Mouse (Mus musculus) cerebellum, adult 2 months (tissue): Measurements from ENCODE around the gene Cdc14a.

ENCODE experiments used
- CTCF ChIP-seq: fragments of 200-500 bp; IDR thresholded peaks from 2 replicates; pipeline ENCODE4 v1.5.1; 2011; ENCODE audit warnings: low read depth, mild to moderate bottlenecking, control low read depth, low read length, moderate library complexity, borderline replicate concordance; ENCODE audit not compliant: insufficient read depth
- POLR2A ChIP-seq: fragments of 200-500 bp; IDR thresholded peaks from 2 replicates; pipeline ENCODE4 v1.6.1; 2011; ENCODE audit warnings: low read length, control low read depth, borderline replicate concordance; ENCODE audit not compliant: insufficient read depth

GRCm38 (mm10) chr3:116357180-116357579 is 66.7 kb downstream of the Cdc14a start:
- TF ChIP-seq CTCF (no peak), POLR2A (no peak)
